Mouse (Mus musculus) embryonic facial prominence, embryonic 15.5 days (tissue): Measurements from ENCODE around the gene Olfr1441. TPM values are rescaled to one million over a fixed set of nuclear protein-coding genes. Genes with fewer than 3 reads are reported as not detected.
A peak's percentile ranks its signal among the peaks of the same experiment; 100 is the strongest.

ENCODE experiments used
- ATAC-seq: fragments of 200-750 bp; cut with Nextera tagmentation; 2 replicates; pipeline ENCODE4 v1.8.0; 2017; ENCODE audit warnings: low read depth, moderate TSS enrichment; ENCODE audit not compliant: insufficient number of reproducible peaks, low FRiP score, low TSS enrichment
- H3K27ac ChIP-seq: fragments of 300-500 bp; sonication (generic); replicated peaks from 2 replicates; pipeline ENCODE4 v1.5.1; 2015; ENCODE audit warnings: mild to moderate bottlenecking, inconsistent platforms
- H3K27me3 ChIP-seq: fragments of 300-500 bp; sonication (generic); 2 replicates; pipeline ENCODE4 v1.6.1; 2015; ENCODE audit warnings: inconsistent platforms
- H3K36me3 ChIP-seq: fragments of 300-500 bp; sonication (generic); 2 replicates; pipeline ENCODE4 v1.6.1; 2015; ENCODE audit warnings: mild to moderate bottlenecking, inconsistent platforms
- H3K4me1 ChIP-seq: fragments of 300-500 bp; sonication (generic); 2 replicates; pipeline ENCODE4 v1.6.1; 2015; ENCODE audit warnings: inconsistent platforms
- H3K4me2 ChIP-seq: fragments of 300-500 bp; sonication (generic); replicated peaks from 2 replicates; pipeline ENCODE4 v1.6.1; 2015; ENCODE audit warnings: mild to moderate bottlenecking, inconsistent platforms
- H3K4me3 ChIP-seq: fragments of 300-500 bp; sonication (generic); replicated peaks from 2 replicates; pipeline ENCODE4 v1.5.1; 2015; ENCODE audit warnings: mild to moderate bottlenecking, inconsistent platforms
- H3K9ac ChIP-seq: fragments of 300-500 bp; sonication (generic); 2 replicates; pipeline ENCODE4 v1.6.1; 2015; ENCODE audit warnings: inconsistent platforms
- H3K9me3 ChIP-seq: fragments of 300-500 bp; sonication (generic); replicated peaks from 2 replicates; pipeline ENCODE4 v1.6.1; 2016; ENCODE audit warnings: inconsistent platforms
- WGBS: fragments of 180-500 bp; shearing (Covaris S2); methylation state at CpG from one replicate; pipeline ENCODE4 v1.1.7; 2015; 5-methylcytosine and 5-hydroxymethylcytosine counted together
- polyA plus RNA-seq: library from polyadenylated mRNA; unstranded; fragments of >200 nt; fragmentation: Nextera tagmentation; extraction: Ambion mirVana; gene quantifications from 2 replicates; pipeline ENCODE4 v1.2.1, GENCODE M21; 2015

Olfr1441 gene
- 0.12 TPM in 1 of 2 replicates, not detected in the other for polyA plus RNA-seq

- no peak within 1 kb of the TSS for H3K4me2 ChIP-seq
- H3K9me3 ChIP-seq: no peaks in the 10 kb centered on the region
- peak within 1 kb of the TSS; percentile 5; the same call in 1 of the 2 replicates for H3K27ac ChIP-seq
- ATAC-seq: no peak
- H3K9ac ChIP-seq: no peak within 1 kb of the TSS
- H3K4me3 ChIP-seq: no peak within 1 kb of the TSS
- H3K4me1 ChIP-seq: no peaks in the 10 kb centered on the region
- H3K36me3 ChIP-seq: no peaks in the 10 kb centered on the region
- no peaks in the 10 kb centered on the region for H3K27me3 ChIP-seq
Observed at GRCm38 (mm10) chr19:12417361-12417760, at the start of gene Olfr1441. Gene Olfr1441, plus strand, starts transcription at chr19:12417433.

DNA sequence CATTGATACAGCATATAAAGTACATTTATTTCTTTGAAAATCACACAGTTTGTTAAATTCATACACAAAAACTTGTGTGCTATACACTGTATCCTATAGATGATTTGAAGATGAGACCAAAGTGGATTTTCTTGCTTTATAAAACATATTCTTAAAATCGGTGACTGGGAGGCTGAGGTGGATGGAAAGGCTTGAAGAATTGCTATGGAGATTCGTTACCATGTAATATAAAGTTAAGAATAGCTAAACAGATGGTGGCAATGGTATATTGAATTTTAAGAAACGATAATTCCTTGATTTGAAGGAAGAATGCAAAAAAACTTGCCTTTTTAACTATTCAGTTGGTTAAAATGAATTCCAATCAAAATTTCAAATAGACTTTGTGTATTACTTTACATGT is 44.2 kb upstream of the Olfr1441 start:
- no peaks in the 10 kb centered on the region for H3K27me3 ChIP-seq
- H3K27ac ChIP-seq: no peak overlapping the region
- H3K4me2 ChIP-seq: no peak overlapping the region
- no peaks in the 10 kb centered on the region for H3K4me1 ChIP-seq
- no peak for ATAC-seq
- no peak overlapping the region for H3K9ac ChIP-seq
- no peaks in the 10 kb centered on the region for H3K36me3 ChIP-seq
- H3K9me3 ChIP-seq: no peaks in the 10 kb centered on the region
- 76% methylated on average over 3 of the region's 3 CpGs for WGBS
- no peak overlapping the region for H3K4me3 ChIP-seq

DNA sequence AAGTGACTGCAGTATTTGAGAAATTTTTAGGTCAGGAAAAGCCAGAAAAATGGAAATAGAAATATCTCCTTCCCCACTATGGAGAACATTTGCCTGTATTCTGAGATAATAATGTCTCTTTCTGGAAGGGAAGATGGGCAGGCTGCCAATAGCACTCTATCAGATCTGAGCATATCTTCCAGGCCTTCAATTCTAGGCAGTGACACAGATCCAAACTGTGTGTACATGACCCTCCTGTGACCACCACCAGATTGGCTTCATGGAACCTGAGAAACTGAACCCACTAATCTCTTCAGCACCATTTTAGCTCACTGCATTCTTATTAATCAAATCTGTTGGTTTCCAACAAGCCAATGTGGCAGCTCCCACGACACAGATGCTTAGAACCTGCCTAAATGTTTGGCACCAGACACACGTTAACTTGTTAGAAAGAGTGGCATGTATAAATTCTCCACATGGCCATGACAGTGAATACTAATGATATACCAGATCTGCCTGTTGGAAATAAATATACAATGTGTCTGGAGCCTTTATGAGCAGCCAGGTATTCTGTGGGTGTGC is 42.7 kb upstream of the Olfr1441 start:
- no peaks in the 10 kb centered on the region for H3K36me3 ChIP-seq
- H3K27me3 ChIP-seq: no peaks in the 10 kb centered on the region
- WGBS: 80% methylated on average over 2 of the region's 2 CpGs
- H3K4me2 ChIP-seq: no peak overlapping the region
- ATAC-seq: no peak
- no peaks in the 10 kb centered on the region for H3K9me3 ChIP-seq
- no peaks in the 10 kb centered on the region for H3K4me1 ChIP-seq
- no peak overlapping the region for H3K27ac ChIP-seq
- no peak overlapping the region for H3K4me3 ChIP-seq
- H3K9ac ChIP-seq: no peak overlapping the region

GRCm38 (mm10) chr19:12386979-12387378 is 30.3 kb upstream of the Olfr1441 start, which contains the start of gene Olfr1440:
Gene Olfr1440, plus strand, starts transcription at chr19:12387279.
- no peak within 1 kb of the TSS for H3K9ac ChIP-seq
- no peaks in the 10 kb centered on the region for H3K36me3 ChIP-seq
- no peak for ATAC-seq
- WGBS: 79% methylated on average over 2 of the region's 2 CpGs
- no peaks in the 10 kb centered on the region for H3K27me3 ChIP-seq
- H3K27ac ChIP-seq: no peak within 1 kb of the TSS
- no peaks in the 10 kb centered on the region for H3K9me3 ChIP-seq
- no peak within 1 kb of the TSS for H3K4me3 ChIP-seq
- H3K4me1 ChIP-seq: no peaks in the 10 kb centered on the region
- no peak within 1 kb of the TSS for H3K4me2 ChIP-seq

- H3K4me2 ChIP-seq: no peak overlapping the region
- no peaks in the 10 kb centered on the region for H3K4me1 ChIP-seq
- no peaks in the 10 kb centered on the region for H3K9me3 ChIP-seq
- no peaks in the 10 kb centered on the region for H3K36me3 ChIP-seq
- no peak overlapping the region for H3K4me3 ChIP-seq
- H3K27me3 ChIP-seq: no peaks in the 10 kb centered on the region
- H3K9ac ChIP-seq: no peak overlapping the region
- no peak; the same call in 1 of the 2 replicates for ATAC-seq
- H3K27ac ChIP-seq: peak overlapping the region; percentile 80
Observed at GRCm38 (mm10) chr19:12413737-12414136, 3.5 kb upstream of the Olfr1441 start.

DNA sequence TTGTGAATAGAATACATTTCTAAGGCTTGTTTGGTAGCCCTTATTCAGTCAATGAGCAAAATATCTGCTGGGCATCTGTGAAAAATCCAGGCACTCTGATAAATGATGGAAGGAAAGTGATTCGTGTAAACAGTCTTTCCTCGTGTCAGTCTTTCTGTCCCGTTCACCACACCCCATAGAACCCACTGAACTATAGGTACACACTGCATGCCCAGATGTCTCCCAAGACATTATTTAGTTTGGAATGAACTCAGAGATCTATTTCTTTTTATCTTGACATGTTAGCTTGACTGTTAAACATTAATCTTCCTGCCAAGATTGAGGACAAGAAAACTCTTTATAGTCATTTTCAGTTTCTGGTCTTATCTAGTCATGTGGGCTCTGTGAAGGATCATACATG is 1.1 kb downstream of the Olfr1441 start:
- H3K27me3 ChIP-seq: no peaks in the 10 kb centered on the region
- H3K4me2 ChIP-seq: no peak overlapping the region
- H3K4me1 ChIP-seq: no peaks in the 10 kb centered on the region
- H3K4me3 ChIP-seq: no peak overlapping the region
- no peak overlapping the region for H3K9ac ChIP-seq
- H3K27ac ChIP-seq: no peak overlapping the region
- WGBS: 84% methylated on average over 3 of the region's 3 CpGs
- ATAC-seq: no peak
- no peaks in the 10 kb centered on the region for H3K36me3 ChIP-seq
- no peaks in the 10 kb centered on the region for H3K9me3 ChIP-seq

DNA sequence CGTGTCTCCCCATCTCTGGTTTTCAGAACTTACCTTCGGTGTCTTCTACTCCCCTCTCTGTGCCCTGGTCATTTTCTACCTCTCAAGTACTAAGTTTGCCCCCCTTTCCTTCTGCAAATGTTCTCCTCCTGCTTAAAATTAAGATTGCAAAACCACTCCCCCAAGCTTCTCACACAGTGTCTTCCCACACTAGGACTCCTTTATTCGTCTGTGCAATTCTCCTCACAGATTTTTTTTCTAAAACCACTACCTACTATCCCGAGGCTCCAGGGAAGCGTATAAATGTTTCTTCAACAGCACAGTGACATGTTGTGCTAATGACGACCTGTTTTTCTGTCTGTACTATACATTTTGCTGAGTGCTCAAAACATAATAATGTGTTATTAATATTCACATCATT is 3.3 kb downstream of the Olfr1441 start:
- no peak overlapping the region for H3K4me3 ChIP-seq
- no peak overlapping the region for H3K4me2 ChIP-seq
- H3K9ac ChIP-seq: no peak overlapping the region
- H3K27ac ChIP-seq: no peak overlapping the region
- no peaks in the 10 kb centered on the region for H3K27me3 ChIP-seq
- H3K36me3 ChIP-seq: no peaks in the 10 kb centered on the region
- H3K9me3 ChIP-seq: no peaks in the 10 kb centered on the region
- H3K4me1 ChIP-seq: no peaks in the 10 kb centered on the region
- ATAC-seq: no peak
- WGBS: 53% methylated on average over 6 of the region's 6 CpGs

- Histone ChIP-seq H3K4me3 (no peak overlapping the region), H3K27me3 (no peaks in the 10 kb centered on the region), H3K27ac (no peak overlapping the region), H3K4me2 (no peak overlapping the region), H3K4me1 (no peaks in the 10 kb centered on the region), H3K9ac (no peak overlapping the region), H3K36me3 (no peaks in the 10 kb centered on the region), H3K9me3 (no peaks in the 10 kb centered on the region)
- WGBS: 87% methylated on average over 1 of the region's 1 CpGs
- ATAC-seq: no peak
Observed at GRCm38 (mm10) chr19:12421680-12422079, 4.4 kb downstream of the Olfr1441 start.

GRCm38 (mm10) chr19:12427101-12427500 is 9.9 kb downstream of the Olfr1441 start:
- Histone ChIP-seq H3K9ac (no peak overlapping the region), H3K4me3 (no peak overlapping the region), H3K36me3 (no peaks in the 10 kb centered on the region), H3K27me3 (no peaks in the 10 kb centered on the region), H3K4me1 (no peaks in the 10 kb centered on the region), H3K27ac (no peak overlapping the region), H3K9me3 (no peaks in the 10 kb centered on the region), H3K4me2 (no peak overlapping the region)
- WGBS: 76% methylated on average over 5 of the region's 5 CpGs
- no peak for ATAC-seq

- no peak within 1 kb of the TSS for H3K4me2 ChIP-seq
- ATAC-seq: no peak
- H3K27me3 ChIP-seq: no peaks in the 10 kb centered on the region
- H3K27ac ChIP-seq: no peak within 1 kb of the TSS
- no peaks in the 10 kb centered on the region for H3K9me3 ChIP-seq
- no peaks in the 10 kb centered on the region for H3K4me1 ChIP-seq
- H3K36me3 ChIP-seq: no peaks in the 10 kb centered on the region
- 93% methylated on average over 6 of the region's 6 CpGs for WGBS
- no peak within 1 kb of the TSS for H3K4me3 ChIP-seq
- no peak within 1 kb of the TSS for H3K9ac ChIP-seq
Observed at GRCm38 (mm10) chr19:12427605-12428004, 10.4 kb downstream of the Olfr1441 start, which contains the start of gene Pfpl. Gene Pfpl, plus strand, starts transcription at chr19:12427905.

GRCm38 (mm10) chr19:12433033-12433432 is 15.8 kb downstream of the Olfr1441 start:
- ATAC-seq: no peak
- no peaks in the 10 kb centered on the region for H3K4me1 ChIP-seq
- H3K9me3 ChIP-seq: no peaks in the 10 kb centered on the region
- H3K36me3 ChIP-seq: no peaks in the 10 kb centered on the region
- H3K4me3 ChIP-seq: no peak overlapping the region
- H3K27ac ChIP-seq: no peak overlapping the region
- H3K4me2 ChIP-seq: no peak overlapping the region
- 5% methylated on average over 2 of the region's 2 CpGs for WGBS
- H3K27me3 ChIP-seq: no peaks in the 10 kb centered on the region
- H3K9ac ChIP-seq: no peak overlapping the region

DNA sequence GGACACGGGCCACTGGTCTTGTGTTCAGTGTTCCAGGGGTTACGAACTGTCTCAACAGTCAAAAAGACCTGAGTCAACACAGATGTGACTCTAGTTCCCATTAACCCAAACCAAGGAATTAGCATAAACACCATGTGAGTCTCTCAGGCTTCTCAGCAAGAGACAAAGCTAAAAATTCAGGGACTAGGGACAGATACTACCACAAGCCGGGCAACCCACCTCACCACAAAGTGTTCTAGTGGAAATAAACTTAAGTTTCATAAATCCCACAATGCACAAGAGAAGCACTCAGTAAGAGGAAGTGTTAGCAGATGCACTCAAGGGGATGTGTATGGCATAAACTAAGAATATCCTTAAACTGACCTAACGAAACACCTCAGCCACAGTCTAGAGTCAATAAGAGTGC is 17.8 kb downstream of the Olfr1441 start:
- 85% methylated on average over 4 of the region's 4 CpGs for WGBS
- ATAC-seq: no peak
- no peaks in the 10 kb centered on the region for H3K36me3 ChIP-seq
- no peak overlapping the region for H3K4me3 ChIP-seq
- H3K9ac ChIP-seq: no peak overlapping the region
- H3K4me2 ChIP-seq: no peak overlapping the region
- no peaks in the 10 kb centered on the region for H3K4me1 ChIP-seq
- H3K9me3 ChIP-seq: no peaks in the 10 kb centered on the region
- H3K27me3 ChIP-seq: no peaks in the 10 kb centered on the region
- no peak overlapping the region for H3K27ac ChIP-seq
